Mouse (Mus musculus) urinary bladder, postnatal 14 days (tissue): ENCODE results near the gene Serpina1d.
"Not testable (repeated sequence)": the region's sequence is repeated elsewhere in the genome, so short reads cannot be mapped to it uniquely, and the experiment has no call there.

Source experiments
- DNase-seq: peaks from one replicate; pipeline ENCODE4 v3.0.0; 2021; ENCODE audit warnings: low spot score

Serpina1d gene

DNA sequence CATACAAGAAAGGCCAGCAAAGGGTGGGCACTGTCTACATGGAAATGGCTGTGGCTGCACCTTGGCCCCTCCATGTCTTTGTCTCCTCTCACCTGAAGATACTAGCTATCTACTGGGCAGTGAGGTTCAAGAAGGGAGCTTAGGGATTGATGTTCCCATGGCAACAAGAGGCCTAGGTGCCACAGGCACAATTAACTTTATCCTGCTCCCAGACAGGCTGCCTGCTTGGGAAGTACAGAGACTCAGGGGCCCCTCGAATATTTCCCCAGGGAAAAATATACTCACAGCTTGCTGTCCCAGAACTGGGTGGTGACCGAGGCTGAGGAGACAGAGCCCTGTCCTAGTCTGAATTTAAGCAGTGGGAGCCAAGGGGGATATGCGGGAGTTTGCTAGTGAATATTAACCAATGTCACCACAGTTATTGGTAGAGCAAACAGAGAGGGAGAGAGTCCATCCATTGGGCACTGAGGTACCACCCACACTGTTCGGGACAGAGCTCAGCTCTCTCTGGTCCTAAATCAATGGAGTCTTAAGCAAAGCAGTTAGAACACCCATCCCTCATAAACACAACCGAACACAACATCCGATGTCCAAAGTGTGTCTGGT is at the start of gene Serpina1d:
Gene Serpina1d (minus strand): TSS at position 347 of the 606 bp plus-strand sequence.
- not testable (repeated sequence) for DNase-seq

DNA sequence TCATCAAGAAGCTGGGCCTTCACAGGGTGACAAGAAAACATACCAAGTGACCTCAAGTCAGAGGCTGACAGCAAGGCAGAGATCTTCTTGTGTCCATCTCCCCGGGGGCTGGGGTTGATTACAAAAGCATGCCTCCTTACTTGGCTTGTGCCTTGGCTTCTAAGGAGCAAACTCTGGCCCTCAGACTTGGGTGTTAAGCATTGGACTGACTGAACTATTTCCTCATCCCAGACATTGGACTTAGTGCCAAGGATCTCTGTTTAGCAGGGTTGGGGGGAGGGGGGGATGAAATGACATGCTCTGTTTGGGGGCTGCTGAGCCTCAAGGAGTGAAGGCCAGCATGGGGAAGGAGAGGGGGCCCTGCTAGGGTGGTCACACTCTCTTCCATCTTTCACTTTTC is 2.8 kb downstream of the Serpina1d start:
- DNase-seq = not testable (repeated sequence)

- DNase-seq = not testable (repeated sequence)
Measured at GRCm38 (mm10) chr12:103763083-103763482, 10.3 kb downstream of the Serpina1d start.

- DNase-seq = not testable (repeated sequence)
Measured at GRCm38 (mm10) chr12:103760316-103760715, 13.1 kb downstream of the Serpina1d start.

GRCm38 (mm10) chr12:103745957-103746356 is 27.4 kb downstream of the Serpina1d start:
- DNase-seq = not testable (repeated sequence)

GRCm38 (mm10) chr12:103737791-103738580 is 35.4 kb downstream of the Serpina1d start:
- DNase-seq = not testable (repeated sequence)

DNA sequence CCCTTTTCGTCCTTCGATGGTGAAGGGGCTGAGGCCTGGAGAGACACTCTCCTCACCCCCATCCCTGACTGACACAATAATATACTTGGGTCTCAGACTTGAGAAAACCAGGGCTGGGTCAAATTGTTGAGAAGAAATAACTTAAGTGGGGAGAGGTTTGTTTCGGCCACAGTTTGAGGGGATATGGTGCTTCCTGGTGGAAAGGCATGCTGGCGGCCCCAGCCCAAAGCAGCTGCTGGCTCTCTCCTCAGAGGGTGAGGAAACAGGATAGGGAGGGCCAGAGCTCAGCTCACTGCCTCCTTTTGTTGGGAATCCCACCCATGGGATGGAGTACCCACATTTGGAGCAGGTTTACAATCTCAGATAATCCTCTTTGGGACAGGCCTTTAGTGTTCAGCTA is 37.8 kb downstream of the Serpina1d start:
- not testable (repeated sequence) for DNase-seq

DNA sequence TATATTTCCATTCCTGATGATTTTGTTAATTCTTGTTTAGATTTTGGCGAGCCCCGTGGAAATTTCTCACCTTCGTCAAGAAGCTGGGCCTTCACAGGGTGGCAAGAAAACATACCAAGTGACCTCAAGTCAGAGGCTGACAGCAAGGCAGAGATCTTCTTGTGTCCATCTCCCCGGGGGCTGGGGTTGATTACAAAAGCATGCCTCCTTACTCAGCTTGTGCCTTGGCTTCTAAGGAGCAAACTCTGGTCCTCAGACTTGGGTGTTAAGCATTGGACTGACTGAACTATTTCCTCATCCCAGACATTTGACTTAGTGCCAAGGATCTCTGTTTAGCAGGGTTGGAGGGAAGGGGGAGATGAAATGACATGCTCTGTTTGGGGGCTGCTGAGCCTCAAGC is 38.3 kb downstream of the Serpina1d start:
- DNase-seq = not testable (repeated sequence)
